Mouse (Mus musculus) spleen, postnatal 14 days (tissue): ENCODE measurements around the gene Tgm3.

Experiments used
- DNase-seq, 2 experiments: peaks; one replicate each; pipeline ENCODE4 v3.0.0; 2021 to 2022; ENCODE audit warnings: low spot score in 2 of 2

Gene Tgm3

DNA sequence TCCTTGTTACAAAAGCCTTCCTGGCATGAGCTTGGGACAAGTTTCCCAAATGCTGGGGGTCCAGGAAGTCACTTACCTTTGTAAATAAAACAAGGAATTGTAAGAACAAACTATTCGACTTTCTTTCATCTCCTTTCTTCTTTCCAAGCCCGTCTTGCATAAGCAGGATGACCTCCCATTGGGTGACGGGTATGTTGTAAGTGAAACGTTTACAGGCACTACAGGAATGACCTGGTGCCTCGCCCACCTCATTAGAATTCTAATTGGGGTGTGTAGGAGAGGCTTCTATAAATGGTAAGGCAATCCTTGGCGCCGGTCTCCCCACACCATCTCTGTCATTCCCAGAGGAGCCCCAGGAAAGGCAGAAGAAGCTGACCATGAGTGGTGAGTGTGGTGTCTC lies at the start of gene Tgm3:
Gene Tgm3 (plus strand): TSS at position 324 of the 400 bp plus-strand sequence.
- DNase-seq: no peak

DNA sequence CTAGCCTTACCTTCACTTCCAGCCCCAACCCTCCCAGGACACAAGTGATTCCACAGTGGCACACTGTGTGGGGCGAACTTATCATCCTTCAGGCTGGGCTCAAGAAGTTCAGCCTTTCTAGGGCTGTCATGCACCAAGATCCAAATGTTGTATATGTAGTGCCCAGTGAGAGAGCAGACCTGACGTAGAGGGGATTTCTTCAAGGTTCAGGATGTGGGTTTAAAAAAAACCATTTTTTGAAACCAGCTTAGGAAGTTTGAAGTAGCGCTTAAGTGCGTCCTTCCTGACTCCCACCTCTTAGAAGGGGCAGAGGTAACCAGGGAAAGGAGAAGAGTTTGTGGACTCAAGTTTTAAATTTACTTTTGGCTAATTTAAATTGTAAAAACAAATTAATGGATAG lies 31.5 kb upstream of the Tgm3 start:
- no peak for DNase-seq

DNA sequence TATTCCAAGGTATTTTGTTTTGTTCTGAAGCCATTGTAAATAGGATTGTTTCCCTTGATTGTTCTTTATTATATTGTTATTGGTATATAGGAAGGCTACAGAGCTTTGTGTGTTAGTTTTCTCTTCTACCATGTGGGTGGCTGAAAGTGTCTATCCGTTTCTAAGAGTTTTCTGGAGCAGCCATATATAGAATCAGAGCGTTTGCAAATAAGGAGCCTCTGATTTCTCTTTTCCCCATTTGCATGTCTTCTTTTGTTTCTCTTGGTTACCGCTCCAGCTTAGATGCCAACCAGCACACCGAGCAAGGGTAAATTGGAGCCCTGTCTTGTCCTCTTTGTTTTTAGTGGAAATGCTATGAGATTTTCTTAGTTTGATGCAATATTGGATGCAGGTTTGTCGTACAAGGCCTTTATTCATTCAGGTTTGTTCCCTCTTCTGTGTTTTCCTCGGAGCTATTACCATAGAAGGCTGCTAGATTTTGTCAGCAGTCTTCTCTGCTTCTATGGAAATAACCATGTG lies 24.6 kb upstream of the Tgm3 start:
- no peak for DNase-seq

DNA sequence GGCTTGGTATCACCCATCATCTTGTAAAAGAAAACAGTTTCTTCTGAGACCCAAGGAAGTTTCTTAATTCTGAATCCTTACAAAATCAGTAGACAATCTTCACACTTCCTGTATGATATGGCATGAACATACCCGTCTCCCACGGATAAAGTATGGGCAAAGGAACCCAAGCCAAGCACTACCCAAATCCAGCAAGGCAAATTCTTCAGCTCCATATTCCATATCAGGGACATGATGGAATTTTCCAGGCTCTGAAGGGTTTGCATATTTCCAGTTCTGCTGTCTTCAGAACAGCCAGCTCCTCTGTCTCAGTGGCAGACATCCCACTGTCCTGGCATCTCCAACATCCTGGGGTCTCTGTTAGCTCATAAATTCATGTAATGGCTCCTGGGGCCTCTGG lies 22.5 kb upstream of the Tgm3 start:
- no peak for DNase-seq

DNA sequence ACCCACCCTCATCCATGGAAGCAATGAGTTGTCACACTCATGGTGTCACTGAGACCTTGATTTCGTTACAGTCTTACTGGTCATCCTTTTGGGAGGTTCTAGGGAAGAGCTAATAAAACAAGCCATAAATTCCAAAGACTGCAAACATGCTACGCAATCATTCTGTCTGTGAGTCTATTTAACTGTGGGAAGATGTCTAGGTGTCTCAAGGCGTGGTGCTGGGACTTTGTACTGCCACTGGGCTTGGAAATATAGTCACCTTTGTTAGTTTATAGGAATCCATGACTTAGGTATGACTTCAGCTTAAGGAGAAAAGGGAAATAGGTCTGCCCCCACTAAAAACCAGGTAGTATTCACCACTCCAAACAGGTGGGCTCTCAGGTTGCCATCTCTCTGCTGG lies 17.7 kb upstream of the Tgm3 start:
- no peak for DNase-seq

DNA sequence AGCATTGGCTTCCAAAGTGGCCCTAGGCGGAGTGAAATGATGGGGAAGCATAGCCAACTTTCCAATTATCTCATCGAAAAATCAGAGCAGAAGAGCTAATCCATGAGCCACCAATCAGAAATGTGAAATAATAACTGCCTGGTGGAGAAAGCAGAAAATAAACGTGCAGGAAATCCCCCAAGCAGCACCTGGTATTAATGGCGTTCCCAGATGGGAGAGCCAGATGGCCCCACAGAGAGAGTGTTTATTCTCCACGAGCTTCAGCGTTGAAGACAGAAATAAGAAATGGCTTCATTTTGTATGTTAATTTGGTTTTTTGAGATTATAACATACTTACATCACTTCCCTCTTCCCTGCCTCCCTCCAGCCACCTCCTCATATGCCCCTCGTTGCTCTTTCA lies 13.7 kb upstream of the Tgm3 start:
- no peak for DNase-seq

DNA sequence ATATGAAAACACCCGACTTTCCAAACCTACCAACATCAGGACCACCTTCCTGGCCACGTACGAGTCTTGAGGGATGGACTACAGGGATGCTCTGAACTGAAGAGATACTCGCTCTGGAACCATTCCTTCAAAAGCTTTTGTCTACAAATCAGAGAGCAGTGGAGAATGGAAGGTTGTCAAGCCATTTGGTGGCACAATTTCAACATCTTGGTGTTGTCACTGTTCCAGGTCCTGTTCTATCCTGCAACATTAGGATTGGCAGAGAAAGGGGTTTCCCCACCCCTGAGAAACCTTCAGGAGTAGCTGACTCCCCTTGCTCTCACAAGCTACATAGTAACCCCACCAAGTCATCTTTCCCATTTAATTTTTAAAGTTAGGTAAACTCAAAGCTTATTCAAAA lies 12.9 kb upstream of the Tgm3 start:
- no peak for DNase-seq

DNA sequence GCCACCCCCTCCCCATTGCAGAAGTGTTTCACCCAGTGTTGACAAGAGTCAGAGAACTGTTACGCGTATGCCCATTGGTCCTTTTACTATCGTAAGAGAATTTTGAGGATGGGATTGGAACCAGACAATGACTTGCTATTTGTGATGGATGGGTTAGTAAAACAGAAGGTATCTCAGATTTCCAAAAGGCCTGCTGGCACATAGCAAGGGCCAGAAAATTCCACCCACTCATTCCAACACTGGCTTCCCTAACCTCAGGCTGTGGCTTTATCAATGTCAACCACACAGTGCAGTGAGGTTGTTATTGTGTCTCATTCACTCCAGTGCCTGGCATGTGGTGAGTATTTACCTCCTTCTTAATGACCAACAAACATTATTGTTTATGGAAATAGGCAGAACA lies 11.5 kb upstream of the Tgm3 start:
- no peak for DNase-seq

DNA sequence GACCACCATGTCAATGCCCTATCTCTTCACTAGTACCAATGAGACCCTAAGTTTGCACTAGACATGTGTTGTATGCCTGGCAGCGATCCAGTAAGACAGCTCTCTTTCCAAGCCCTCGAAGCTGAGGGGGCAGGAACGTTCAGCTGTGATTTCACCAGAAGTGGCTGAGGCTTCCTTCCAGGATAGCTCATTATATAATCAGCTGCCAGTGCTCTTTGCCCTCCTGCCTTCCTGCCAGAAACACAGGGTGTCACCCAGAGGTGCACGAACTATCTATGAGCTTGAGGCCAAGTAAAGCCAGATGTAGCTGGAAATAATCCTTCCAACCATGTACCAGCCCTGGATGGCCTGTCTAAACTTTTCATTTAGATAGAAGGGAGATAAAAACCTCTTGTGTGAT lies 8.1 kb upstream of the Tgm3 start:
- DNase-seq: no peak

DNA sequence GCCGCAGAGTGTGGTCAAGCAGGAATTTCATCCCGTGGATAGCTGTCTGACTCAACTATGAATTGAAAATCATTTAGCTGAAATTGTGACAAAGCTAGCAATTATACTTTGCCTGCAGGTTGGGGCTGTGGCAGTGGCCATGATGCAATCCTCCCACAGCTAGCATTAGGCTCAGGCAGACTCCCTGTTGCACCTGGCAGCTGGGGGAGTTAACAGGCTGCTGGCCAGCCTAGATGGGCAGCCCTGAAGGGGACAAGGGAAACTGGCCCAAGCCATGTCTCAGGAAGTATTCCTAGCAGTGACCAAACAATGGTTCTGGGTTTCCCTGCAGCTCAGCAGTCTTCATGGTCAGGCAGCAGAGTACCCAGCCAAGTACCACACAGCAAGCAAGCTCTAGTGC lies 2.8 kb upstream of the Tgm3 start:
- no peak for DNase-seq

DNA sequence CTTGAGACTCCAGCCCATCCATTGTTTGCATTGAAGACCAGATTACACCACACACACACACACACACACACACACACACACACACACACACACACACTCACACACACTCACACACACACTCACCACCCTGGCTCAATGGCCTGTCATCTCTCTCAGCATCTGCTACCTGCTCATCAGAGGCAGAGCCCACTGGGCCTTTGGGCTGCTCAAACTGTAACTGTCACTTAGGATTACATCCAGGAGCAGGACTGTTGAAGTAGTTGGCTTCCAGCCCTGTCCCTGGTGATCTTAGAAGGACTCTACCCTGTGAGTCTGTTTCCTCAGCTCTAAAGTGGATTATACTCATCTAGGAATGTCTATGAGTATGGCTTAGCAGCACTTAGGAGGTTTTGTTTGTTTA lies 1.5 kb downstream of the Tgm3 start:
- no peak for DNase-seq

DNA sequence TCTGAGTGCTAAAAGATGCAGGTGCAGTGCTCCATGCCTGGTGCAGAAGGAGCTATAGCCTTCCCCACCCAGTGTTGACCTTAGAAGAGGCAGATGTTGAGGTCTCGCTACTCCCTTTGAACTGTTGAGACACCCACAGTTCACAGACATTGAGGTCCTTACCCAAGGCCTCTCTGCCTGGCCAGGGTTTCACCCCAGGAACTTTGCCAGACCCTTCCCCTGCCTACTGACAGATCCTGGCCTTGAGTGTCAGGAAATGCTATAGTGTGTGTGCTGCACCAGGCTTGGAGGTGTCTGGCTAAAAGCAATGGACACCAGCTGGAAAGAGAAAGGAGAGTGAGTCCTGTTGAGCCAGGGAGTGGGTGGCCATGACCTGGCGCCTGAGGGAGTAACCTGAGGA lies 3.0 kb downstream of the Tgm3 start:
- no peak for DNase-seq

DNA sequence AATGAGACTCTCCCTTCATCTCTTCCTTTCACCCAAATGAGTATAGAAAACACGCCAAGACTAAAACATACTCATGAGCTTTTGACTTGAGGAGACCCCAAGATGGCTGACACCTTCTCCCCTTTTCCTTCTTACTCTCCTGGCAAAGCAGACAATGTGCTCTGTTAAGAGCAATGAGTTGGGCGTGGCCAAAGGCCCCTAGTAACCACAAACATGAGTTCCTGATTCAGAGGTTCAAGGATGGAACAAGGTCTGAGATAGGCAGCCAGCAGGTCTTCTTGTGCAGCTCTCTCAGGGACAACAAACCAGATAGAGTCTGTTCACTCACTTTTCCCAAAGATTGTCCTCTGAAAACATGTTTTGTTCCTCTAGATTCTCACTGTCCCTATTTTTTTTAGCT lies 5.9 kb downstream of the Tgm3 start:
- no peak for DNase-seq

DNA sequence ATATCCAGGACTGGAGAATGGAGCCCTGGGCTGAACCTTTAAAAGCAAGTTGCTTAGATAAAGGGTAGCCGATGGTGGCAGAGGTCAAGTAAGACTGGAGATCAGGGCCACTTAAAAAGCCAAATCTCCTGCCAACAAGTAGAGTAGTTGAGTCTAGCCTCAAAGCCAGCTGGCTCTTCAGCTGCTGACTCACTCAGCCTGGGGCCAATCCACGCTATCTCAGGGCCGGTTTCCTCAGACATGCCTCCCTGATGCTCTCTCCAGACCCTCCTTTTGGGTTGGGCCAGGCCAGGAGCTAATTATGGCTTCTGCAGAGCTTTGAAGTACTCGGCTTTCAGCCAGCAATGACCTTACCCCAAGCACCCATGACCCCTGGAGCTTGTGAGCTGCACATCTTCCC lies 15.7 kb downstream of the Tgm3 start:
- no peak for DNase-seq

DNA sequence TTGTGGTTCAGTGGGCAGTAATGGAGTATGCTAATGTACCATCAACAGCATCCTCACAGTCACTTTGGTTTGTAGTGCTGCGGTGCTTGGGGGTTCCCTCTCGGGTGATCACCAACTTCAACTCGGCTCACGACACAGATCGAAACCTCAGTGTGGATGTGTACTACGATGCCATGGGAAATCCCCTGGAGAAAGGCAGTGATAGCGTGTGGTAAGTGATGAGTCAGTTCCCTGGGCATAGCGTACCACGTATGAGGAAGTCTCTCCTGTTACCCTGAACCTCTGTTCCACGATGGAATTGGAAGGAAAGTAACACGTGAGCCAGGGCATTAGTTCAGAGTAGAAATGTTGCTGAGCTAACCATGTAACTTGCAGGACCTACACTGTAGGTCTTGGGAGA lies 17.7 kb downstream of the Tgm3 start:
- no peak for DNase-seq

DNA sequence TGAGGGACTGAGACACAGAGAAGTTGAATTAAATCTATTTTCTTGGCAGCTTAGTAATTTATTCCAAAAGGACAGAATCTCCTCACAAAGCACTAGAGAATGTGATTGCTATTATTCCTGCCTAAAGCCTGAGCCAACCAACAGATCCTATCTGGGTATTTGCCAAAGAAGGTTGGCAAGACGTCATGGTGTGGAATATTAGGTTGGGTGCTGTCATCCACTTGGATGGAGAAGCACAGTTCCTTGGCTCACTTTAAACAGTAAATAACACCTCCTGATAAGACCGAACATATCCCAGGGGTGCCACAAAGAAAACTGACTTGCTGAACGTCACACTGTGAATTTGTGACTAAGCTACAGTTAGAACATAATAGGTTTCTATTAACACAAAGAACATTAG lies 20.5 kb downstream of the Tgm3 start:
- DNase-seq: no peak

DNA sequence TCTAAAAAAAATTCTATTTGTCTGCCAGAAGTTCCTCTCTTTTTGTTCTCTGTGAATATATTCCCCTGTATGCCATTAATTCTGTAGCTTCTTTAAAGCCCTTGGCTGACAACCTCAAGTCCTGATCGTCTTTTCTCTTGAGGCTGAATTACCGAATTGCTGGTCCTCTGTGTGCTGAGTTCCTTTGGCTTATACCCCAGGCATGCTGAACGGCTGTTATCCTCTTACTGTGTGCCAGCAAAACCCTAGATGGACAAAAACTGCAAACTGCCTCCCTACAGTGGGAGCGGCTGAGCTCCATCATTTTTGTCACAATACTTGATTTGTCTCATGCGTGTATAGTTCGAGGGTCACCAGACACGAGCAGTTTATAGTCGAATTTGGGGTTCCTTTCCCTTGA lies 24.7 kb downstream of the Tgm3 start:
- no peak for DNase-seq

DNA sequence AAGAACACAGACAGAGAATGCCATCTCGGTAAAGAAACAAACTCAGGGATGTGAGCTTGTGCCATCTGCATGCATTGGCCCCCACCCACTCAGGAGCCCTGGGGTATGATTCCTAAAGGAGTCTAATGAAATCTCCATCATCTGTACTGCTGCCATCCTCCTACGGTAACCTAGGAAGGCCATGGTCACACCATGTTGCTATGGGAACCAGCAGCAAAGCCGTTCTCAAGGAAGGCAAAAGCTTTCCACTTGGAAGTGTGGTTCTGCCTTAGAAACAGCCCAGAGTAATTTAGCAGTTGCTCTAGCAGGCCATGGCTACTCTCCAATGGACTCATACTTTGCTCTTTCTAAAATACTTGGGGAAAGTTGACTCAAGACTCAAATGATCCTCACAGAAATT lies 26.8 kb downstream of the Tgm3 start:
- DNase-seq: no peak

DNA sequence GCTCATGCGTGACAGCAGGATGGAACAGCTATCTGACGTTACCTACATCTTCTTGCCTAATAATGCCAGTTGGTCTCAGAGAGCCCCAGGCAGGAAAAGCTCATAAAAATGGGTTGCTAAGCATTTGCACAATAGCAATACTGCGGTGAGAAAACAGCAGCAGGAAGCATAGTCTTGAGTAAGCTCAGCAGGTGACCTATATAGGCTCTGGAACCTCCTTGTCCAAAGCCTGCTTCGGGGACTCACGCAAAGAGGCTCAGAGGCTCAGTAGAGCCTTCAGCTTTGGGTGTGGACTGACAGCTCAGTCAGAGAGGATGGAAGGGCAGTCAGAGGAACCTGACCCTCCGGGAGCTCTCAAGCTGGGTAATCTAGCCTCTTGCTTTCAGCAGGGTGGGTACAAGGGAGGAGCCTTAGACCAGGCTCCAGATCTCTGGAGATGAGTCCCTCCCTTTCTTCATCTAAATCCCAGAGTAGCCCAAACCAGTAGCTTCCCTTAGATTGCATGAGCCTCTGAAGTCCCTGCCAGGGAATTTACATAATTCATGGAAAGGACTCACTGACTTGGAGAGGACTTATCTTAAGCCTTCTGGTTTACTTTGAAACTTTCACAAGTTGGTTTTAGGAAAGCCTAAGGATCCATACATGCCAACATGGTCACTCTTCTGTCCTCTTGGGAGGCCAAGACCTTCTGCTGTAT lies 28.2 kb downstream of the Tgm3 start:
- DNase-seq: no peak

DNA sequence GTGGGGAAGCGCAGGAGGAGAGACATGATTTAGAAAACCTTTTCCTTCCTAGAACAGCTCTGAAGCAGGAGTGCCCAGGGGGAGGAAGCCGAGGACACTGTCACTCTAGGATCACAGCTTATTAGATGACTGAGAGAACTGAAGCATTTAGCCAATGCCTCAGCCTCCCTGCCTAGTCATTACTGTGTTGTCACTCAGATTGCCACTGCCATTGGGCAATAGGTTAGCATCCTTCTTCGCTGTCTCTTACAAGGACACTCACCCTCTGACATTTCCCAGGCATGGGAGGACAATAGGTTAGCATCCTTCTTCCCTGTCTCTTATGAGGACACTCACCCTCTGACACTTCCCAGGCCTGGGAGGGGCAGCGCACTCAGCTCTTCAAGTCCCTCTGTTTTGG lies 31.7 kb downstream of the Tgm3 start:
- DNase-seq: no peak

DNA sequence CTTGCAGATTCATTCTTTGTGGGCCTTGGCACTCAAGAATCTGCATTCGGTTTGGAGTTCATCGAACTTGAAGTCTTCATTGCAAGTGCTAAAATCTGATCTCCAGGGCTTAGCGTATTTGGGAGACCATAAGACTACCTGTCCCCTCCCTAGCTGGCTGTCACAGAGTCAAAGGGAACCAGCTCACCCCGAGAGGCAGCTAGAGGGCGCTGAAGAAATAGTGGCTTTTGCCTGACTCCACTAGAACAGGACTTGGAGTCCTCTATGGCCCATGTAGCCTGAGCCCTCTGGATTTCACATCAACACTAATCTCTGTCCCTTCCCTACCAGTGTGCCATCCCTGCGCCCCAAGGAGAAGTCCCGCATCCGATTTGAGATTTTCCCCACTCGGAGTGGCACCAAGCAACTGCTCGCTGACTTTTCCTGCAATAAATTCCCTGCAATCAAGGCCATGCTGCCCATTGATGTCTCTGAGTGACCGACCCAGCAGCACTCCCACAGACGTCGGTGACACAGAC lies 35.8 kb downstream of the Tgm3 start:
- DNase-seq: no peak

DNA sequence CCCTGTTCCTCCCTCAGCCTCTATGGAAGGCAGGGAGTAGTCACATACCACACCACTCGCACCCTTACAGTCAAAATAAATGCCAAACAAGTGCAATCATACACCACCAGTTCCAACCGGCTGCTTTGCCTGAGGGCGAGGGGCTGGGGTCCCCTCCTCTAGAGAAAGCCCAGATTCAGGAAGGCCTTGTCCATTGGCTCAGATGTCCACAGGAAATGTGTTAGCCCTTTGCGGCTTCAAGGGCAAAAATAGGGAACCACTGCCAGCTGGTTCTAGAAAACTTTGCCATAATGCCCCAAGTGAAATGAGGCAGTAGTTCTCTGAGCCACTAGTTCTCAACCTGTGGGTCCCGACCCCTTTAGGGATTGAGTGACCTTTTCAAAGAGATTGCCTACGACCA lies 36.6 kb downstream of the Tgm3 start:
- no peak for DNase-seq

DNA sequence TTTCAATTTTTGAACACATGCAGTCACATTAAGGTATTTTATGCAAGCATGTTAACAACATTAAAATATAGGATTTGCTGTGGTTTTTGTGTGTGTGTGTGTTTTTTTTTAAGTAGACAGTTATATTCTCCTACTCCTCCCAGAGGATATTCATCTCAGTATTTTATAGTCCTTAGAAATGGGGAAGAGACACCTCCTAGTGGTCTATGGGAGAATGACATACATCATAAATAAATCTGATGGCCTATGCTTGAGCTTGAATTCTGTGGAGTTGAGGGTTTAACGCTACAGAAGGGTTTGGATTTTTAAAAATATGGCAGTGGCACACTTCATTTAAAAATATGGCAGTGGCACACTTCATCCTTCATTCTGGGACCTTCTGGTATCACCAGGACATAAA lies 46.0 kb downstream of the Tgm3 start:
- no peak for DNase-seq

DNA sequence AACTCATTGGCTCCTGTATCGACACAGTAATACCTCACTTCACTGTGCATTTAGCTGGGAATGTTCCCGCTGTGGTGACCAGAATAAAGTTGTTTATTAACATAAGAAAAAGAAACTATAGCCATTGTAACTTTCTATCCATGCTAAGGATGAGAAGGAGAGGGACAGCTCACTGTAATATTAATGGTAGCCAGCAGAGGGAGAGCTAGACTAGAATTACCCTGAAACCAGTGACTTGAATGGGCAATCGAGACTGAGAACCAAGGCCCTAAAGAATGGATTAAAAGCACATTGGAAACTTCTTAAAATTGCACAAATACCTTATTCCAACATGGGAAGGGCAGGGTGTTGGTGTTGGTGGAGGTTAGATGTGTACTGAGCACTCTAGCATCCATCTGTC lies 56.1 kb downstream of the Tgm3 start:
- DNase-seq: no peak
